Mouse (Mus musculus): ENCODE measurements around the gene Cpeb2.

Gene Cpeb2

DNA sequence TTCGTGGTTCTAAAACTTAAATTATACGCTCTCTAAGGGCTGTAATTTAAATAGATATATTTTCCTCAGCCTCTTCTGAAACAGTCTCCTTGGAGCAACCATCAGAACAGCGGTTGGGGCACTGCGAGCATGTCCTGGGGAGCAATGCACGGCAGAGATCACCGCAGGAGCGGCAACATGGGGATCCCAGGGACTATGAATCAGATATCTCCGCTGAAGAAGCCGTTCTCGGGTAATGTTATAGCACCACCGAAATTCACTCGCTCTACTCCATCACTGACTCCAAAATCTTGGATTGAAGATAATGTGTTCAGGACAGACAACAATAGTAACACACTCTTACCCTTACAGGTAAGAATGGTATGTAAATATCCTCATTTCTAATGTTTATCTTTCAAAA lies 4.3 kb downstream of the Cpeb2 start:
- DNase-seq (ENCODE audit: low spot score in 2 of 2), result no peak

DNA sequence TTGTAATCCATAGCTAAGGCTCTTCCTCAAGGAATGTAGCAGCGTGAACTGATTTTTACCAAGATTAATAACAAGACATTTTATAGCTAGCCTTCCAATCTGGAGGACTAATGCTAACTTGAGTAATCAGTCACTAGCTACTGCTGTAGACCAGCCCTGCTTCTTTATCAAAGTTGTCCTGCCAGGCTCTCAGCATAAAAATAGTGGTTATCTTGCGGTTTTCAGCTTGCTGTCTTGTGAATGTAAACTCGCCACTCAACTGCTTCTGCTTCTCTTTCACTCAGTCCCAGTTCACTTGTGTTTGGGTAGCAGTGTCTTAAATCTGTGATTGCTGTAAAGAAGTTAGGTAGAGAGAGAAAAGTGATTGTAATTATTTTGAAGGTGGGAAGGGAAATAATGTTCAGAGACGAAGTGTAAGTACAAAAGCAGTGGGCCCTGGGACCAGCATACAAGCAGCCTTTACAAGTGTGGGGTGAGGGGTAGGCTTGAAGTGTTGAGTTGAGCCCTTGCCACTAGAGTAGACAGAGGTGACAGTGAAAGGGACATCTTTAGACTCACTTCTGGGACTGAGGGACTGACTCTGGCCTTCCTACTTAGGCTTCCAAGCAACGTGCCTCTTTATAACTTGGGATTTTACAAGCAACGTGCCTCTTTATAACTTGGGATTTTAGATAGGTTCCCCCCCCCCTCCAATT lies 6.3 kb downstream of the Cpeb2 start:
- DNase-seq (ENCODE audit: low spot score in 2 of 2), result no peak

GRCm38 (mm10) chr5:43240729-43241128 lies 7.8 kb downstream of the Cpeb2 start:
- DNase-seq (ENCODE audit: low spot score in 2 of 2), result no peak

GRCm38 (mm10) chr5:43246236-43246635 lies 13.3 kb downstream of the Cpeb2 start:
- no peak for DNase-seq (ENCODE audit: low spot score in 2 of 2)

GRCm38 (mm10) chr5:43246954-43247353 lies 14.0 kb downstream of the Cpeb2 start:
- DNase-seq (ENCODE audit: low spot score in 2 of 2), result no peak

DNA sequence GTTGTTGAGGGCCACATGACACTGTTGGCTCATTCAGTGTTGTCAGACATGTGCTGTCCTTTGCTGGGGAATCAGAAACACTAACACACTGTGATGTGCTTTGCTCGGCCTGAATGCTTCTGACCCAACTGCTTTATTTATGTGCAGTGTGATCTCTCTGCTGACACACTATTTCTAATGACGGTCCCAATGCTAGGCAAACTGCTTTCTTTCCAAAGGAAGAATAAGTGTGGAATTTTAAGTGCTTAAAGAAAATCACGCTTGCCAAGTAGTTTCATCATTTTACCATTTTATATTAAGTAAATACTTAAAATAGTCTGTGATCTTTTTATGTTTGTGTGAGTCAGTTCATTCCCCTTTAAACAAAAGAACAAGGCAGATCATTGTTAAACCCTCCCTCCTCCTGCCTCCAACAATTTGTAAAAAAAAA lies 15.0 kb downstream of the Cpeb2 start:
- DNase-seq (ENCODE audit: low spot score in 2 of 2), result no peak

DNA sequence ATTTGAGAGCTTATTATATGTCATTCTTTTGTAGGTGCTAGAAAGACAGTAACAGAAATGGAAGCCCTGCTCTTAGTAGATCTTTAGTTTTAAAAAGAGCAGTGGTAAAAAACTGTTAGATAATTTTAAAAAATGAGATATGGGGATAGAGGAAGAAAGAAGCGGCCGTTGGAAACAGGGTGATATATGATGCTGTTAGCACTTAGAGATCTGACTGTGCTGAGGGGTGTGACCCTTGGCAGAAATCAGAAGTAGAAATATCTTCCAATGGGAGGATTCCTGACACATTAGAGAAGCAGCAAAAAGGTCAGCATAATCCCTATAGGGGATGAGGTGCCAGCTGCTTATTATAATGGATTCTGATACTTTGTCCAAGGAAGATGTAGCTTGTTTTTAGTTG lies 24.5 kb downstream of the Cpeb2 start:
- DNase-seq (ENCODE audit: low spot score in 2 of 2), result no peak

DNA sequence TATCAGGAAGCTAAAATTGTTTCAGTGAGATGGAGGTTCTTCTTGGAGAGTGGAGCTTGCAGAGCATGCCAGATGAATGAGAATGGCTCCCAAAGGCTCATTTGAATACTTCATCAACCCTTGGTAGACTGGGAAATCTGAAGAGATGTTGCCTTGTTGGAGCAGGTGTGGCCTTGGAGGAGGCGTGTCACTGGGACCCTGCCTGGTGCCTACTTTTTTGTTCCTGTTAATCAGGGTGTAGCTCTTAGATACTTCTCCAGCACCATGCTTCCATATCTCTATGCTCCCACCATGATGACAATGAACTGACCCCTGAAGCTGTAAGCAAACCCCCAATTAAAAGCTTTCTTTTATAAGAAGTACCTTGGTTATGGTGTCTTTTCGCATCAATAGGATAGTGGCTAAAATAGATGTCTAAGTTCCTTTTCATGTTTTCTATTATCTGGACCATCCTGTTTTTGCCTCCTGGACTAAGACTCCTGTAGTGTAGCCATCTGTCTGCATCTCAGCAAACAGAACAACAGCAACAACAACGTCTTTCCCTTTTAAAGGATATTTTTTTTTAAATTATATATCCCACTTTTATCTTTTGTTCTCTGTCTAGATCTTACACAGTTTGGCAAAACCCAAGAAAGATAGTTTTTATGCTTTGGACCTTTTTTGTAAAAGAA lies 25.6 kb downstream of the Cpeb2 start:
- no peak for DNase-seq (ENCODE audit: low spot score in 2 of 2)

DNA sequence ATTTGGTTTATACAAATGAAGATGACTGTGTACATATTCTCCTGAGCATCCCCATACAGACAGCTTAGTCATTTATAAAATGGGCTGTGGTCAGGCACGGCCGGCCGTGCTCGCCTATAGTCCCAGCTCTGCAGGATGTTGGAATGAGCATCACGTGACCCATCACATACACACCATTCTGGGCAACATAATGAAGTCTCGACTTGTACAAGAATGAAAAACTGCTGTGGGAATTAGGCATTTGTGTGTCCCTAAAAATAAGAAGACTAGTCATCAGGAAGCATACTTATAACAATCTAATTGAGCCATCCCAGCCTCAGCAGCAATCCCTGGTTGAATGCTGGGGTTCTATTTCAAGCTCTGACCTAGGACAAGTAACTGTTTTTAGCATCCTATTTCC lies 28.8 kb downstream of the Cpeb2 start:
- no peak for DNase-seq (ENCODE audit: low spot score in 2 of 2)

- DNase-seq (ENCODE audit: low spot score in 2 of 2), result no peak
These were observed 31.0 kb downstream of the Cpeb2 start for GRCm38 (mm10) chr5:43263951-43264350.

DNA sequence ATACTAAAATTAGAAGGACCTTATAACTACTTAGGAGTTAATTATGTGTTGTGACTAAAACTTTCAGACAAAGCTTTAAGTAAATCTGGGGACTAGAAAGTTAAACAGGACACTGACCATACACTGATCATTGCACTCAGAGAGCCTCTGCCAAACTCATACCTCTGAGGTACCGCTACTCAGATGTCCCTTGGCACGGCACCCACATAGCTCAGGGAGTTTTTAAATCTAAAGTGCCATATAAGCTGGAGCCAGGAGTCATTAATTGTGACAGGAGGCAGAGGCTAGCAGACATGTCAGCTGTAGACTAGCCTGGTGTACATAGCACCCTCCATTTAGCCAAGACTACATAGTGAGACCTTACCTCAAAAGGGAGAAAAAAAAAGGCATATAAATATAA lies 31.7 kb downstream of the Cpeb2 start:
- DNase-seq (ENCODE audit: low spot score in 2 of 2), result no peak

DNA sequence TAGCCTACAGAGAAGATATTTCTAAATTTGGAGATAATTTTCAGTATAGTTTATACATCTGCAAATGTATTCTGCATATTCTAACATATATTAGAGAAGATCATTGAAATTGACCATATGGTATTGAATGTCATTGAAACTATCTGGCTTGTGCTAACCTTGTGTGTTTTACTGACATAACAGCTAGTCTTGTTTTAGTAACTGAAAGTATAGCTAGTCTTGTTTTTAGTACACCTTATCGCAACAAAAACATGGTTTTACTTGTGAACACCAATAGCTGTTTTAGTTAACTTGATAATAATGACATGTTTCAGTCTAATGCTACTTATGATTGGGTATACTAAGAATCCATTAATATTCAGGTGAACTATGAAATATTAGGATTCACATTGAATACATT lies 45.0 kb downstream of the Cpeb2 start:
- no peak for DNase-seq (ENCODE audit: low spot score in 2 of 2)

DNA sequence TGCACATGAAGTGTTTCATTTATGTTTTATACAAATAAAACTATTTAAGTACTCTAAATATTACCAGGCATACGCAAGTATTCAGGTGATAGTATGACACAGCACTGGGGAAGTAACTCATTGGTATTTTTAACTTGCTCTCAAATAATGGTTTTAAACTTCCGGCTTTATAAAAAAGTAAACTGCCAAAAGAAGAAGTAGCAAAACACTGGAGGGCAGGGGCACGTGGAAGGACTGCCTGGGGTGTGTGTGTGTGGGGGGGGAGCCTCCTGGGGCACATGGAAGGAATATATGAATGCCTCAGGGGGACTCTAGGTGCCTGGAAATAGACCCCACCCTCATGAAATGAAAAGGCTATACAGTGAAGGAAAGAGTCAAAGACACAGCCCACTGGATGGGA lies 46.8 kb downstream of the Cpeb2 start:
- DNase-seq (ENCODE audit: low spot score in 2 of 2), result no peak

- no peak for DNase-seq (ENCODE audit: low spot score in 2 of 2)
These were observed 52.8 kb downstream of the Cpeb2 start for GRCm38 (mm10) chr5:43285756-43286155.

GRCm38 (mm10) chr5:43289752-43290446 lies 56.9 kb downstream of the Cpeb2 start:
- DNase-seq (ENCODE audit: low spot score in 2 of 2), result no peak

DNA sequence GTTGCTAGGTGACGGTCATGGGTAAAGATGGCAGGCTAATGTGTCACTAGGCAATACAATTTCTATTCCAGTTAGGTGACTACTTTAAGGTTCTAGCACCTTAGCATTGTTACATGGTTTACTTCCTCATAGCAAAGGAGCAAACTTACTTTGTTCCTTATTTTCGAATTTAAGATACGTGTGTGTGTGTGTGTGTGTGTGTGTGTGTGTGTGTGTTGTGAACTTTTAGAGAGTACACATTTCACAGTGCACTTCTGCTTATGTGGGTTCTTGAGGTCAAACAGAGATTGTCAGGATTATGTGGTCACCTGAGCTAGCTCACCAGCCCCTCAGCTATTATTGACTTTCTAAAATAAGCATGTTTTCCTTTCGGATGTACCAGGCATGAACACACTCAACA lies 60.2 kb downstream of the Cpeb2 start:
- DNase-seq (ENCODE audit: low spot score in 2 of 2), result no peak

DNA sequence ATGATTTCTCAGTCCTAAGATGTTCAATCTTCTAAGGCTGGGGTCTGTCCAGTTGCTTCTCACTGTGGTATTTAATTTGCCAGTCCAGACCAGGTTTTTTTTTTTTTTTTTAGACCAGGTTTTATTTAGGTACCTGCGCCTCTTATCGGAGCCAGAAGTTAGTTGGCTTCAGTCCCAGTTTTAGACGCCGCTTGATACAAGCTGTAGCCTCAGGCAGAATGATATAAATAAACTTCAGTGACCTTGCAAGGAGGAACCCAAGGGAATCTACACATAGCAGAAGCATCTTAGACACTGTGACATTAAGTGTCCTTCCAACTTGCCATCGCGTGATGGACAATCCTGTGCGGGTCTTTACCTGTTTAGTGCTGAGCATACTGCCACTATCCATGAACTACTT lies 64.5 kb downstream of the Cpeb2 start:
- DNase-seq (ENCODE audit: low spot score in 2 of 2), result no peak

DNA sequence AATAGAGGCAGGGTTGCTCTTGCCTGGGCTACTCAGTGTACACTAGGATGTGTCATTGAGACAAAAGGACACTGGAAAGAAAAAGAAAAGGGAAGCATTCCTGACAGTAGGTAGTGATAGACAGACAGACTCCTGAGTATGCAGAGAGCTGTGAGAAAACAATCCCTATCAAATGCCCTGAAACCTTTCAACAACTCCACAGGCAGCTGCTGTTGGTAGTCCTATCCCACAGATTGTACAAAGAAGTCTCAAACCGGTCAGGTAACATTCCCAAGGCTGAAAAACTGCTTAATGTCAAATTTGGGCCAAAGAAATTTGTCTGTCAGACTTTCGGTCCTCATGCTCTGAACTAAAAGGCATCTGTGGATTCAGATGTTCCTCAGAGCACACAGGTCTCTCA lies 66.0 kb downstream of the Cpeb2 start:
- no peak for DNase-seq (ENCODE audit: low spot score in 2 of 2)

DNA sequence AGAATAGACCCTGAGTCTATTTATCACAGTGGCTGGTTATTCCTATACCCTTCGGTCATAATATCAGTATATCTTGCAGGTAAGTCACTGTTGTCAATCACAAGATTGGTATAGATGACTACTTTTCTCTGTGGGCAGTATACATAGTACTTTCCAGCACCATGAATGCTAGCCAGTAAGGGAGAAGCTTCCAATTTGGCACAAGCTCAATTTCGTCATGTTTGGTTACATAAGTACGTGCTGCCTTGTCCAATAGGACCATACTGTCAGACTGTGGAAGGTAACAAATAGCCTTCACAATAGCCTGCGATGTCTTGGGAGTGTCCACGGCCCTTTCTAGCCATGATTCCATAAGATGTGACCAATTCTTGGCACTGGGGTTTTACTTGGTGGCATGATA lies 67.1 kb downstream of the Cpeb2 start:
- no peak for DNase-seq (ENCODE audit: low spot score in 2 of 2)

- no peak for DNase-seq (ENCODE audit: low spot score in 2 of 2)
These were observed 68.0 kb downstream of the Cpeb2 start for GRCm38 (mm10) chr5:43300979-43301378.

DNA sequence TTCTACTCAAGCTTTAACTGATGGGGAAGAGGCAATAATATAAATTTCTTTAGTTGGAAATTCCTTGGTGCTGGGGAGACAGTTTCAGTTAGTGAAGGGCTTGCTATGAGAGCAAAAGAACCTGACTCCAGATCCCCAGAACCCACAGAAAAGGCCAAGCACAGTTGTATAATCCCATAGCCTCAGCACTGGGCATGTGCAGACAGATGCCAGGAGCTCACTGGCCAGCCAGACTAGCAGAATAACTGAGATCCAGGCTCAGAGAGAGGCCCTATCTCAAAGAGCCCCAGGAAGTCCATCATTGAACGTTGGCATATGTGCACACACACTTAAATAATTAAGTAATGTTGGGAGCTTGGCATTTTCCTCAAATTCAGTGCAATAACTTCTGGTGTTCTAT lies 70.5 kb downstream of the Cpeb2 start:
- DNase-seq (ENCODE audit: low spot score in 2 of 2), result no peak

- DNase-seq (ENCODE audit: low spot score in 2 of 2), result no peak
These were observed 72.5 kb downstream of the Cpeb2 start for GRCm38 (mm10) chr5:43305449-43305848.

GRCm38 (mm10) chr5:43309961-43310360 lies 77.0 kb downstream of the Cpeb2 start:
- DNase-seq (ENCODE audit: low spot score in 2 of 2), result no peak
